Mouse (Mus musculus): ENCODE measurements around the gene Abat.
A peak's percentile ranks its signal among the peaks of the same experiment; 100 is the strongest.

Gene Abat

DNA sequence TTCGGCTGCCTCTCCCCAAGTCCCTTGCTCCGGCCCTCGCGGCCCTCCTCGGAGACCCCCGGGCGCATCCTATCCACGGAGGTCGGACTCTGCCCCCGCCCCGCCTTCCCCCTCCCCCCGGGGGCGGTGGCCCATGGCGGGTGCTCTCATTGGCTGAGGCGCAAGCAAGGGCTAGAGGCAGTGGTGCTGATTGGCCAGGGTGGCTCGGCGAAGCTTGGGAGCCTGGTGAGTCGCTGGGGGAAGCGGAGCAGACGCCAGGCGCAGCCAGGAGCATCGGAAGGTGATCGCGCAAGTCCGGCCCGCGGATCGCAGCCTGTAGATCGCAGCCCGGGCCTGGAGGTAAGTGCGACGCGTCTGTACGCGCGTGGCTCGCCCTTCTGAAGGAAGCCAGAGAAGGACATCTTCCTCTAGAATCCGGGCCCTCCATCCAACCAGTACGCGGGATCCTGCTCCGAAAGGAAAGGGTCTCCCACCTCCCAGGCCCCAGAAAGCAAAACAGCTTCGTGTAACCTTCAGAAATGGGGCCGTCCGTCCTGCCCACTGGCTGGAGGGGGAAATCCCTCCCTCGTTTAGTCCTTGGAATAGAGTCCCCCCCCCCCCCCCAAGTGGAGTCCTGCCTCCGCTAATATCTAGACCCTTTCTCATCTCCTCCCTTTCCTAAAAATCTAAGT lies at the start of gene Abat:
TSS of gene Abat (plus strand) at position 194 of the 671 bp plus-strand sequence.
- DNase-seq (ENCODE audit: low read depth, low spot score): peak; percentile 88

DNA sequence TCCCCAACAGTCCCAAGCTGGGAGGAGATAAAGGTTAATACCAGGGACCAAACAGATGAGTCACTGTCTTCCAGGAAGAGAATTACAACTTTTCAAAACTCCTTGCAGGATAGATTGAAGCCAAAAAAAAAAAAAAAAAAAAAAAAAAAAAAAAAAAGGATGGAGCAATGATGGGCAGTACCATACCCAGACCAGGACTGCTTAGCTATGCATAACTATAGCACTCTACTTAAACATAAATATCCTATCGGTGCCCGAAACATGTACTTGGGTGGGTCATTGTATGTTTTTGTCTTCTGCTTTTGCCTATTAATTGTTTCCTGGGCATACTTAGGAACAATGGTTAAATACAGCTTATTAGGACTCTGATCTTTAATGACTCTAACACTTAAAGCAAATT lies 43.1 kb upstream of the Abat start:
- DNase-seq (ENCODE audit: low read depth, low spot score): no peak

DNA sequence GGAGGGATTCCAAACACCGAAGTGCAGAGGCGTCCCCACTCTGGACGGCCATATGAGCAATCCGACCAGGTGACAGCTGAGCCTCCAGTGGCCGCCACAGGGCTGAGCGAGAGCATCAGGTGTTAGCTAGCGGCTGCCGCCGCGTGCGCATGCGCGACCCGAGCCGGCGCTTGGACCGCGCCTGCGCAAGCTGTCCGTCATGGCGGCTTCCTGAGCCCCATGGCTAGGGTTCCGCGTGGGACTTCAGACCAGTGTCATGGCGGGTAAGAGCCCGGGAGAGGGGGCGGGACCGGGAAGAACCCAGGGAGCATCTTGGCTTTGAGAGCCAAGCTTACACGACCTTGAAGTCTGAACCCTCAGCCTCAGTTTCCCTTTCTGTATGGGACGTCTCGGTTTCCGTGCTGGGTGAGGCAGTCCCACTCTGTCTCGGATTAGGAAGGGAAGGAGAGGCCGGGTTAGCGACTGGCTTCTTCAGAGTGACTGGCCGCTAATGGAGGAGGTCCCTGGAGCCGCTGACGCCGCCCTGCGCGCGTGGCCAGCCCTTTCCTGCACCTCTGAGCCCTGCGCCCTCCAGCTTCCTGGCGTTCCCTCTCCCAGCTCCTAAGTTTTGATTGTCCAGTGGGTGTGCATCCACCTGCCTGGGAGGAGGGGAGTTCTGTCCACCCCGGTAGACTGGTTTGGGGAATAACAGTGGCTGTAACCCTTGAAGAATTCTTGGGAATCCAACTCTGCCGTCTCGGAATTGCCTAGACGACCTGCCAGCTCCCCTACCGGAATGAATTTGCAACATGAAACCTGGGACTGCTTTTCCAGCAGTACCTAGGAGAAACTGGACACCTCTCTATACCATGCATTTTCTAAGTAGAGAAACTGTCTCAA lies 42.4 kb upstream of the Abat start, which contains the start of gene Mettl22:
TSS of gene Mettl22 (plus strand) at position 186 of the 879 bp plus-strand sequence.
- peak; percentile 65 for DNase-seq (ENCODE audit: low read depth, low spot score)

DNA sequence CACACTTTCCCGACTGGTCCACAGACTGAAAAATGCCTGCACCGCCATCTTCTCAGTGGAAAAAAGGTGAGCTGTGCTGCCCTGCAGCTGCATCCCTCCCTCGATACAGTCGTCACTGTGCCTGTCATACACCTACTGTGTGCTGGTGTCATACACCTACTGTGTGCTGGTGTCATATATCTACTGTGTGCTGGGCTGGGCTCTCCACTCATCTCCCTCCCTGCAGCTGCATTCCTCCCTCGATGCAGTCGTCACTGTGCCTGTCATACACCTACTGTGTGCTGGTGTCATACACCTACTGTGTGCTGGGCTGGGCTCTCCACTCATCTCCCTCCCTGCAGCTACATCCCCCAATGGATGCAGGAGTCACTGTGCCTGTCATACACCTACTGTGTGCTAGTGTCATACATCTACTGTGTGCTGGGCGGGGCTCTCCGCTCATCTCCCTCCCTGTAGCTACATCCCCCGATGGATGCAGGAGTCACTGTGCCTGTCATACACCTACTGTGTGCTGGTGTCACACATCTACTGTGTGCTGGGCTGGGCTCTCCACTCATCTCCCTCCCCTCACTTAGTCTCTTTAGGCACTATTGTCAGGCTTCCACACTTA lies 25.7 kb upstream of the Abat start:
- no peak for DNase-seq (ENCODE audit: low read depth, low spot score)

DNA sequence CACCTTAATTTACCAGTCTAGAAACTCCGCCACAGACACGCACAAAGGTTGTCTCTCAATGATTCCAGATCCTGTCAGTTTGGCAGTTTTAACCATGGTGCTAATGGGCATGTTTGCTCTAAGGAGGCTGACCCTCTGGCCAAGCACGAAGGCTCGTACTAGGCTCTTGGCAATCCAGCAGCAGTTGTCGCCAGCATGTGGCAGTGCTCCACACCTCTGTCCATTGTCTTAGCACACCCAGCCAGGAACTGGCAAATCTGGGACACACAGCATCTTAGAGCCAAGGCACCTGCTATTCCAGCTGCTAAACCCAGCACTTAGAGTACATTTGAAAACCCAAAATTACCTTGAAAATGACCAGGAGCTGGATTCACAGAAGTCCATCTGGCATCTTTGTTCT lies 23.9 kb upstream of the Abat start:
- no peak for DNase-seq (ENCODE audit: low read depth, low spot score)

DNA sequence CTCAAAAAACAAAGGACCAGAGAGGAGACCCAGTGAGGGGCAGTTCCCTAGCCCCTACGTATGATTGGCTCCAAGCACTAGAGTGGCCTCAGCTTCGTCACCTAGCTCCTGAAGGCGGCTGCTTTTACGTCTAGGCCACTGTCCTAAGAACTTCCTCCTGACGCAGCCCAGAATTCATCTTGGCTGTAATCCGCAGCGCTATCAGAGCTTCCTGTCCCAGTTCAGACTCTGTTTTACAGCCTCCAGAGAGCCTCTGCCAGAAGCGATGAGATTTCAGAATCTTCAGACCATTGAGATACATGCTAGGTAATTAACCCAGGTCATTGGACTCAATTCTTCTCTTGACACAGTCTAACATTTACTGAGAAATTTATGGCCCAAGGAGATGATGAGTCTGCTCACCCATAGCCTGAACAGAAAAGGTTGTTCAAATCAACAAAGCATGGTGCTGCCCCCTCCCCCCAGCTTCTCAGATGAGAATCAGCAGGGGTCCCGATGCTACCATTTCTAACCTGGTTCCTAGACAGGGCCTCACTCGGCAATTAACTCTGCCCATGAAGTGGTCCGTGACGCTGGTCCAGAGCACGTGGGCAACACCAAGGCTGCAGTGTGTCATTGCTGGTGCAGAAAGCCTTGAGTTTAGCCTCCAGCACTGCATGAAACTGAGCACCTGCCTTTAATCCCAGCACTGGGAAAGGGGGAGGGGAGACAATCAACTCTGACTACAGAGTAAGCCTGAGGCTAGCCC lies 21.3 kb upstream of the Abat start:
- no peak for DNase-seq (ENCODE audit: low read depth, low spot score)

DNA sequence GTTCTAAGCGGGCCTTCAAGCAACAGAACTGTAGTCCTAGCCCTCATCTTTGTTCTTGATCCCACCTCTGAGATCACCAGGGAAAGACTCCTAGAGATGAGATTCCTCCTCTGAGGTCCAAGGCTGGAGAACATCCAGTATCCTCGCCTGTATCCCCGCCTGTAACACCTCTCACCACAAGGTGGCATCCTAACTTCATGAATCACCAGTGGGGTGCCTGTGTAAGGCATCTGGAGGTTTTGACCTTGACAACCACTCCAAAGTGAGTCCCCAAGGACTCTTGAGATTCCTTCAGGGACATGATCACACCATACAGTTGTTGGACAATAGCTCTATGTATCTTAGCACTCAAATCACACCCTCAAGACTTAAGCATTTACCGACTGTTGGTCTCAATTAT lies 19.0 kb upstream of the Abat start:
- DNase-seq (ENCODE audit: low read depth, low spot score): peak; percentile 37

DNA sequence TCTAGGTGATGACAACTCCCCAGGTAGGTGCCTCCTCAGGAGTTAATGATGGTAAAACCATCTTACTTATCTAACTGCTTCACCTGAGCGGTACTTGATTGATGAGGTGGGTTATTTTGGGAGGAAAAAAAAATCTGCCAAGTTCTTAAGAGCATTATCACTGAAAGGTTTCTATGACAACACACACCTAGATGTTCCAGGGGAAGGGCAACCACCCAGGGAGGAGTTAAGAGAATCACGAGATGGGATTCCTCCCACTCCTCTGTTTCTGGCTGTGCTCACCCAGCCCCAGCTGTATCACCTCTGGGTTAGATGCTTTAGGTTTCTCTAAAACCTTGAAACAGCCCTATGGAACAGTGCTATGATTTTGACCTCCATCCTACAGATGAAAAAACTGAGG lies 16.3 kb upstream of the Abat start:
- DNase-seq (ENCODE audit: low read depth, low spot score): peak; percentile 45

DNA sequence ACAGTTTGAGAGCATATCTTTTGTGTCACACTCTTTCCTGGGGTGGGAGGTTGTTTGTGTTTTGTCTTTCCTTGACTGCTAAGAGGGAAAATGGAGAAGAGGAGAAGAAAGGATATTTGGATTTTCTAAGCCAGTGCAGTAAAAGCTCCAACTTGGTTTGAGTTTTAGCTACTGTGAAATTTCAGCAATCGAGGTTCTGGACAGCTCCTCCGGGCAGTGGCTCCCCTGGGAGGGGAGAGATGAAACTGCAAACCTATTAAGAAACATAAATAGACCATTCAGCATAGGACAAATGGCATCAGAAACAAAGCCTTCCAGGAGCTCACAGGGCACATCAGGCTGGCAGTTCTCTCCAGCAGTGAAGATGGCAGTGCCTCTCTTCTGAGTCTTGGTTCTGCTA lies 9.0 kb upstream of the Abat start:
- DNase-seq (ENCODE audit: low read depth, low spot score): no peak

DNA sequence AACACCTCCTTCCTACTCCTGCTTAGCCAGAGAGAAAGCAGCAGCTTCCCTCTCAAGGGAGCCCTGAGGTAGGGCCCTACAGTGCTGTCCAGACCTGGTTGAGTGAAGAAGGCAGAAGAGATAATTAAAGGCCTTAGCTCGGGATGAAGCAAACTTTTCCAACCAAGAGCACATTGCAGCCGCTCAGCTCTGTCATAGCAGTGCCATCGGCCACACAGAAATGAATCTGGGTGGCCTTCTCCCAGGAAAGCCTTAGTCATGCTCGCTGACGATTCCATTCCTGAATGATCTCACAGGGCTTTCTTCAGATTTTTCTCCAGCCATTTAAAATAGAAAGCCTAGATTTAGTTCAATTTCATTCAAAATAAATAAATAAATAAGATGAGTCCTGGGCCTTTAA lies 3.3 kb upstream of the Abat start:
- DNase-seq (ENCODE audit: low read depth, low spot score): no peak

DNA sequence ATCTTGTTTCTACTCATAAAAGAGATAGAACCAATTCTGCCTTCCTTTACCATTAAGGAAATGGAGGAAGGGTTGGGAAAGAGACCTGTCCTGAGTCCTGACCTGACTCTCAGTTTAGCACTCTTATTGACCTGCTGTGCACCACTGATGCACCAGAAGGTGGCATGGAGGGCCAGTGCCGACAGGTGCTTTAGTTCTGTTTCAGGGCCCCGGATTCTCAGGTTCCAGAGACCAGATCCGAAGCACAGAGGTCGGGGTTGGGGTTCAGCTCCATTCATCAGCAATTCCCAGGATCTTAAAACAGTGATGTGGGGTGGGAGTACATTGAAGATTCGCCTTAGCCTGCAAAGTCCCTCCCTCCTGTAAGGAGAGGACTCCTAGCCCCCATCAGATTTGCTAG lies 399 bp upstream of the Abat start:
- no peak for DNase-seq (ENCODE audit: low read depth, low spot score)

DNA sequence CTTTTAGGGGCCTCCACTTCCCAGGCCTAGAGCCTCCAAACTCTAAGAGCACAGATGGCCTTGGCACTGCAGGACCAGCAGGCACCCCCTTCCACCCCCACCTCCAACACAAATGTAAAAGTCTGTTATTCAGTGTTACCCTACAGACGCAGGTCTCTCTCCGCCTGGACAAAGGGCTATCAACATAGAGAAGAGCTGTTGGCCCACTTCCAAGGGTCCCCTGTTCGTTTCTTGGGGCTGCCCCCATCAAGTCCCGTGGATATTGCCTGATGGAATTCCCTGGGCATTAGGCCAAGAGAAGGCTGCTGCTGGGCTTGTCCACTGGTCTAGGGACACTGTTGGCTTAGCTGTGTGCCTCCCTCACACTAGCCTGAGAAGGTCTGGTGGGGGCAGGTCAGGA lies 951 bp downstream of the Abat start:
- DNase-seq (ENCODE audit: low read depth, low spot score): no peak

DNA sequence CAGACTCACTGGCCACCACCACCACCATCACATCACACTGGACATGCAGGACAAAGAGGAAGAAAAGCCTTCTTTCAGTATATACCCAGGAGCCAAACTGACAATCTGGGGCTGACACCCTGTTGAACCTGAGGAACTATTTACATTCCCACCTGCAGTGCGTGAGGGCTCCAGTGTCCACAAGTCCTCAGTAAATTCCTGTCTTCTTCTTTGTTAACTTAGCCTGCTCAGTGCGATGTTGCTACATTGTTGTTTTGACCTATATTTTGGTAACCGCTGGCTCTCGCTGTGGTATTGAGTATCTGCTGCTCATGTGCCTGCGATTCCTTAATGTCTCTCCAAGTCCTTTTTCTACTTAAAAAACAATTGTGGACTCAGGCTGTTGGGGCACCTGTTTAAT lies 7.3 kb downstream of the Abat start:
- no peak for DNase-seq (ENCODE audit: low read depth, low spot score)

DNA sequence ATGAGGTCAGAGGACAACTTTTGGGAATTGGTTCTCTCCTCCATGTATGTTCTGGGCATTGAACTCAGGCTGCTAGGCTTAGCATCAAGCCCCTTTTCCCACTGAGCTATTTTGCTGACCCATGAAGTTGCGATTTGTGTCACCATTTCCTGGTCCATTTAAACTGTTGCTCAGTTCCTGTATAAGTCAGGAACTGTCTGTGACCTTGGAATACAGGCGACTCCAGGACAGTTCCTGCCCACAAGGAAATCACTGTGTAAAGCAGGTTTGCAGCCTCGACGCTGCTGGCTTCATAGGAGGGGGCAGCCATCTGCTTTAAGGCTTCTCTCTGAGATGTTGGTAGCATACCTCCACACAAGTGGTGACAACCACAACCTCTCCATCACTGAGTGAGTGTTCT lies 8.1 kb downstream of the Abat start:
- DNase-seq (ENCODE audit: low read depth, low spot score): no peak

DNA sequence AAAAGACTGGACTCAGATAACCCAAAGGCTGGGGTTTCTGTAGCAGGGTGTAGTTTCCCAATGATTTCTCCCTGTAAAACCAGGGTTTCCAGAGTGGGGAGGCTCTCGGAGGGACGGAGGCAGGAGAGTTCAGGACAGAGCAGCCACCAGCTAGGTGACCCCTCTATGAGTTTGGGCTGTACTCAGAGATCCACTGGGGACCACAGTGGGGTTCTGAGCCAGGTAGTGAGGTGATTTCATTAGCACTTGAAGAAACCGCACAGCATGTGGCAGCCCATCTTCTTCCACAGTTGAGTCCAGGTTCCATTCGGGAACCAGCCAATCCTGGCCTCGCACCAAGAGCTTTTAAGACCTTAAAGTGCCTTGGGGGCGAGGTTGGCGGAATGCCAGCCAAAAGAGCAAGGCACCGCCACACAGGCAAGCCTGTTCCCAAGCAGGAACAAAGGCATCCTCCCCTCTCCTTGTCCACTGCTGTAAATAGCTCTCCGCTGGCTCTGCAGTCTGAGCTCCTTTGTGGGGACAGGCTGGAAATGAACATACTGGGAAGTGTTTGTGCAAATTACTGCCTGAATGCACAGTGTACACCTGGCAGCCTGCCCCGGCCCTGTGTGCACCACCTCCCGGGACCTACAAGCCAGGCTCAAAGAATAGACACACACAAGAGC lies 10.4 kb downstream of the Abat start:
- DNase-seq (ENCODE audit: low read depth, low spot score): no peak

DNA sequence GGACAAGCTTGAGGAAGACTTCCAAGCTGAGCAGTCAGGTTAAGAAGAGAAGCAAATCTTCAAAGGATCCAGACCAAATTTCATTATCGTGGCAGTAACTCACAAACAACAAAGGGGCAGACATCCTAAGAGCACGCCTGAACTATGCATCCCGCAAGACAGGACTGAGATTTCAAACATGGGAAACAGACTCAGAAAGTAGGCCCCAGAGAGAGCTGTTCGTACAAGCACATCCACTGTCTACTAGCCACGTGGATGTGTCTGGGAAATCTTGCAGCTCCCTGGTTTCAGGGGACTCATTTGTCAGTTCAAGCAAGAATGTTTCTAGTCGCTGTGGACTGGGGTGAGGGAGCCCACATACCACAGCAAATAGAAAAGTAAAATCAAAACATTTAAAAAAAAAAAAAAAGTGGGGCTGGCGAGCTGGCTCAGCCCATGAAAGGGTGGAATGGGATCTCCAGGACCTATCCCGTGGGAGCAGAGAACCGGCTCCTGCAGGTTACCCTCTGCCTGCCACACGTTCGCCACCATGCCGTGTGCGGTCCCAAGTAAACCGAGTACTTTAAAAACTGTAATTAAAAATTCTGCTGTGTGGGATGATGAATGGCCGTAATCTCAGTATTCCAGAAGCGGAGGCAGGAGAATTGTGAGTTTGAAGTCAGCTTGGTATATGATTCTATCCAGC lies 11.1 kb downstream of the Abat start:
- DNase-seq (ENCODE audit: low read depth, low spot score): no peak

DNA sequence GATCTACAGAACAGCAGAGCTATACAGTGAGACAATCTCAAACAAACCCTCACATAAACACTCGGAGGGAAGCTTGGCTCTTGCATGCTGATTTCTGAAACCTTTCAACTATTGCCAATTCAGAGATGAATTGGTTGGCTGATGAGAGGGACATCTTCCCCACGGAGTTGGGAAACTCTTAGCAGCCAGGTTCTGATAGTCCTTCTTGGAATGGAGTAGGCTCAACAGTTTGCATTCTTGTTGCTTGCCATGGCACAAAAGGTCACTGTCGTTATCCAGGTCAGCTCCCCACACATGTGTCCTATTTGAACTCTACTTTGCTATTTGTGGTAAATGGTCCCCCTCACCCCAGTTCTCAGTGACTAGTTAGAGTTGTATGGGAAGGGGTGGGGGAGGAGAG lies 12.1 kb downstream of the Abat start:
- no peak for DNase-seq (ENCODE audit: low read depth, low spot score)

DNA sequence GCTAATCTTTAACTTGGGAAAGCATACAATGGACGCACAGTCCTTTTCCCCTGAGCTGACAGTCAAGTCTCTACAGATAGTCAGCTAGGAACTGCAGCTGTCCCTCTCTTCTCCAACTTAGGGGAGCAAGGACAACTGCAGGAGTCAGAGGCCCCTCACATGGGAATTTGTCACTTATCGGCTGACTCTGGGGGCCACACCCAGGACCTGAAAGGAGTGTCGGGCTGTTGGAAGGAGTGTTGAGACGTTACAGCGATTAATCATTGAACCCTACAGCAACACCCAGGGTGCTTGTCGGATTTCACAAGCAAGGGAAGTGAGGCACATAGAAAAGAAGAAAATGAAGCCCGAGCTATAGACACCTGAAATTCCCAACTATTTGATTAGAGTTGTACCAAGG lies 12.6 kb downstream of the Abat start:
- no peak for DNase-seq (ENCODE audit: low read depth, low spot score)

DNA sequence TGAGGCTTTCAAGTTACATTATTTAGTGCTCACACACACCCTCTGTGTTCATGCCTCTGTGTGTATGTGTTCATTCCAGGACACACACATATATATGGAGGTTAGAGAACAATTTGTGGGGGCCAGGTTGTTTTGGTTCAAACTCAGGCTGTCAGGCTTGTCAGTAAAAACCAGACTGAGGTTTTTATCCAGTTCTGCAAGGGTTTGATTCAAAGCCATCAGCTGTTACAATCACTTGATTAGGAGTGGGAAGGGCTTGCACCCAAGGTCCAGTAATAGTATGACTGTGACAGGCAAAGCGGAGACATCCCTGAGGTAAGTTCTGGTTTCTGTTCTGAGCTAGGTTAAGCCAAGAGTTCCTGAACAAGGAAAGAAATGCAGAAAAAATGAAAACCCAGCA lies 16.2 kb downstream of the Abat start:
- DNase-seq (ENCODE audit: low read depth, low spot score): no peak

DNA sequence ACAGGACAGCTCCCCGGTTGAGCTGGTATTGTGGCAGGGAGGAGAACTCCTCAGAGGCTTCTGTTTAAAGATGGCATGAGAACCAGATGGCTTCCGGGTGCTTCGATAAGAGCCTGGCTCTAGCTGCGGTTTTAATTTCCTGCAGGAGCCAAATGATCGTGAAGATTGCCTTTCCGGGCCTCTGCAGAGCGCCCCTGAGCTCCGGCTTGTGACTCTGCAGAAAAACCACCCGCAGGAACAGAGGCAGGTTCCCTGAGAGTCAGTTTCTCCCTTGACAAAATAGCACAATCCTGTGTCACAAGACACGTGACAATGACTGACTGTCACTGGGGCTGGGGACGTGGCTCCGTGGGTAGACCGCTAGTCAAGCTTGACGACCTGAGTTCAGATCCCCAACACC lies 16.8 kb downstream of the Abat start:
- DNase-seq (ENCODE audit: low read depth, low spot score): no peak

DNA sequence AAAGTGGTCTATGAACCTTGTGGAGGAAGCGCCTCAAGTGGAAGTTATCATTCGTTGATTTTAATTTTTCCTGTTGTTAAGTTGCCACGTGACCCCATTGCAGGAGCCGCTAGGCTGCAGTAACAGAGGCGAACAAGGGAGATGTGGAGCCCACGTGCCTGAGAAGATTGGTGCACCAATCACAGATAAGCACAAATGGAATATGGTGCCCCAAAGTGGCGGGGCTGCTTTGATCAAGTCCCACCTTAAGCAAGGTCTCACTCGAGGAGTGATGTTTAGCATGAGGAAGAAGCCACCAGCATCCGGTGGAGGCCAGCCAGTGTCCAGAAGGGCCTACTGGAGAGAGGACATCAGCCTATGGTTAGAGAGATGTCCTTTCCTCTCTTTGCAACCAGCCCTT lies 19.2 kb downstream of the Abat start:
- DNase-seq (ENCODE audit: low read depth, low spot score): no peak

All from brain, embryonic 18.5 days (tissue).